Mouse (Mus musculus): ENCODE results near the gene Man1a2.
A peak's percentile ranks its signal among the peaks of the same experiment; 100 is the strongest.

The Man1a2 gene

DNA sequence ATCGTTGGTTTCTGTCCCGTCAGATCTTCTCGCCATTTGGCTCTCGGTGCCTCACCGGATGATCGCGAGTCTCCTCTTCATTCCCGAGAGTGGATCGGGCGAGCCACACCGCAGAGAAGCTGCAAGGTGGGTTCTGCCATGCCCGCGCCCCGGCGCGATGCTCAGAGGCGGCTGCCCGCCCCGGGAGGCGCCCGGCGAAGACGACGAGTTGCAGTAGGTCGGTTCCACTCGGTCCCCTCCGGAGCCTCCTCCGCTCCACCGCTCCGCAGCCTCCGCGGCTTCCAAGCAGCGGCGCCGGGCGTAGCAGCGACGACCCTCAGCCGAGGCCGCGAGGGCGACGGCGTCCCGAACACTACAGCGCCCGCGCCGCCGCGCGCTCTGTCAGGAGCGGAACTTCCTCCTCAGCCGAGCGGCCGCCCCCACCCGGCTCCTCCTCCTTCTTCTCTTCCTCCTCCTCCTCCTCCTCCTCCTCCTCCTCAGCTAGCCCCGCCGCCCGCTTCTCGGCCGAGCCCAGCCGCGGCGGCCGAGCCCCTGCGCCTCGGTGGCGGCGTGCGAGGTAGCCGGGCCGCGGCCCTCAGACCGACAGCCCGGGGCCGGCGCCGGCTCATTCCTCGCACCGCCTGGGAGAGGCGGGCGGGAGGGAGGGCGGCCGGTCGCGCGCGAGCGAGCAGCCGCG is at the start of gene Man1a2:
Gene Man1a2, minus strand, starts transcription at position 417 of the 676 bp plus-strand sequence.
- peak; percentile 74 for DNase-seq (ENCODE audit: low spot score)

DNA sequence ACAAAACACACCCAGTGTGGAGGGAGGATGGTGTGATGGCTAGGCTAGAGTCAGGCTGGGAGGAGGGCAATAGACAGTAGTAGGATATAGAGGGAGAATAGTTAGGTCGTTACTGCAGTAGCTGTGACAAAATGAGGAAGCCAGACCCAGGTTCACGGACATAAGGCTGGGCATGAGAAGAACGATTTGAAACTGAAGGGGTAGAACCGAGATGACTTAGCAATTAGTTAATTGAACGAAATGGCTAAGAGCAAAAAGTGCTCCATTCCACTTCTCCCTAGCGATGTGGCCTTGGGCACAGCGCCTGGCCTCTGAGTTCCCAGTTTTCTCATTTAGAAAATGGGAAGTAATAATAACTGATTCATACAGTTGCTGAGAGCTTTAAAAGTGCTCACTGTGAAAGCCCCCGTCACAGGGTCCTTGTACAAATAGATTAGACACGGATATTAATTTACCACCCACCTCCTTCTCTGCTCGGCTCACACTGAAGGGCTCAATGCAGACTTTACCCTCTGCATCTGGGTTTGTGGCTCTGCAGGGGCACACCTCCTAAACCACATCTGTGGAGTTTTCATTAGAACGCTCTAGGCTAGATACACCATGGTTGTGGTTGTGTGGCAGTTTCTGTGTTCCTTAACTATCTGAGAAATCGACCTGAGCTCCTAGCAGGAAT is 49.3 kb upstream of the Man1a2 start:
- DNase-seq (ENCODE audit: low spot score), result no peak

GRCm38 (mm10) chr3:100731896-100732295 is 46.6 kb upstream of the Man1a2 start:
- no peak for DNase-seq (ENCODE audit: low spot score)

- no peak for DNase-seq (ENCODE audit: low spot score)
Observed at GRCm38 (mm10) chr3:100731347-100731746, 46.0 kb upstream of the Man1a2 start.

DNA sequence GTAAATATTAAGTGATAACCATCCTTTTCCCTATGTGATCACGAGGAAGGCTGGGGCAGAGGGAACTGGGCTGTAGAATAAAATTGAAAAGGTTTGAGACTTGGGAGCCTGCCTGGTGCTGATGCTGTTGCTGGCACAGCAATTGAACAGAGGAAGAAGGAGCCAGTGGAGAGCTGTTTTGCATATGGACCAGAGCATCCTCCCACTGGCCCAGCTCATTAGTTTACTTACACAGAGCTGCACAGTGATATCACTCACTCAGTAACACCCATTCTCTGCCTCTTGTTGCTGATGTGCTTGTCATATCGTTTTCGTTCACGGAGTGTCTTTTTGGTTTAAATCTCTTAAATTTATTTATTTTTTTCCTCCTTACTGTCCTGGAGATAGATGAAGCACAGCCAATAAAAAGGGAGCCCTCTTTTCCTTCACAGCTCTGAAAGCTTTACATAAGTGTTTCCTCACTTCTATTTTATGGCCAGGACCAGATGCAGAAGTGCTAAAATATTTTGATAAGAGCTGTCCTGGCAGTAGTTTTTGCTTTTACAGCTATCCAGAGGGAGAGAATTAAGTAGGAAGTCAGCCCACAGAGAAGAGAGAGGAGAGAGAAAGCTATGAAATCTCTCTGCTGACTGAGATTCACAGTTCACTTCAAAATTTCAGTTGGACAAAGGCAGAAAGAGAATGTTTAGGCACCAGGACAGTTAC is 42.9 kb upstream of the Man1a2 start:
- DNase-seq (ENCODE audit: low spot score), result no peak

DNA sequence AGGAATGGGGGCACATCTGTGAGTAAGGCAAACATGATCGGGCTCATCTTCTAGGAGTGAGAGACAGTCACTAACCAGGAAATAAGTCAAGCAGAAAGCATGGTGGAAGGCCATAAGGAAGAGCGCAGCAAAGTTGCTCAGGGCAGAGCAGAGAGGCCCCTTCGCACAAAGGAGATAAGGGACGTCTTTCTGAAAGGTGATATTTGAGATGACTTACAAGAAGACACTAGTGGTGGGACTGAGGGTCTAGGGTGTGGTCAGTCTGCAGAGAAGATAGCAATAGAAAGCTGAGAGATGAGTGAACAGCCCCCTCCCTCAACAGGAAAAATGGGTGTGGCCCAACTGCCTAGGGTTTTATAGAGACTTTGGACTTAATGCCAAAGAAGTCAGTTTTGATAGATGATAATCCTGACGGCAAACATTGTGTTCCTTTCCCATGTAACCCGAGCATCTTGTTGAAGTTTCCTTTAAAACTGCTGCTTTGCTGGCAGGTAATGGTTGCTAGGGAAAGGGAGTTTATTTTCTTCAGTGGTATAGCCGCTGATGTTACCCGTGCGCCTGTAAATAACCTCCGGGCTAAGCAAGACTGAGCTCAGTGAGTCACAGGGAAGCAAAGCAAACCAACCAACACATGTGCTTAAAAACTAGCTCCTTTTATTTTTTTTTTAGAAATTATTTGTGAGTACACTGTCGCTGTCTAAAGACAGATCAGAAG is 40.8 kb upstream of the Man1a2 start:
- no peak for DNase-seq (ENCODE audit: low spot score)

DNA sequence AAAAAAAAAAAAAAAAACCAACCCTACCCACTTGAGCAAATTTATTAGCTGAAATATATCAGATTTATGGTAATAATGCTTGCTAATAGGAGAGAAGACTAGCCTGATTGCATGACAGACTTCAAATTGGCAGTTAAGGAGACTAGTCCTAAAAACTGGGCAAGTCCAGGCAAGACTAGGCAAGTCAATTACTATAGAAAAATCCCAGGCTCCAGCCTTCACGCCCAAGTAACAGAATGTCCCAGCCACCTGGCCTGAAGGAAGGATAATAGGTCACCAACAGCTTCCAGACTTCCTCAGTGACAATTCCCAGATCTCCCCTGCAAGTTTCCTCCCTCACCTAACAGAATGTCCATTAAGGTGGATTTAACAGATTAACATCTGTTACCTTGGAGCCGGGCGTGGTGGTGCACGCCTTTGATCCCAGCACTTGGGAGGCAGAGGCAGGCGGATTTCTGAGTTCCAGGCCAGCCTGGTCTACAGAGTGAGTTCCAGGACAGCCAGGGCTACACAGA is 35.5 kb upstream of the Man1a2 start:
- DNase-seq (ENCODE audit: low spot score), result no peak

GRCm38 (mm10) chr3:100716241-100716640 is 30.9 kb upstream of the Man1a2 start:
- no peak for DNase-seq (ENCODE audit: low spot score)

DNA sequence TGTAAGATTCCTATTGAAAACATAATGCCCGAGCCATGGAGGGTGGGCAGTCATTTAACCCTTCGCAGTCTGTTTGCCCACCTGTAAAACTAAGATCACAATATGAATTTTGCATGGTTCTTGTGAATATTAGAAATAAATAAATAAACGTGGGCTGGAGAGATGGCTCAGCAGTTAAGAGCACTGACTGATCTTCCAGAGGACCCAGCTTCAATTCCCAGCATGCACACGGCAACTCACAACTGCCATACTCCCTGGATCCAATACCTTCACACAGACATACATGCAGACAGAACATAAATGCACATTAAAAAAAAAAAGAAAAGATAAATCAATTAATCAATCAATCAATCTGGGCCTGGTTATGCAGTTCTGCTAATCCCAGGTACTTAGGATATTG is 30.1 kb upstream of the Man1a2 start:
- DNase-seq (ENCODE audit: low spot score), result no peak

GRCm38 (mm10) chr3:100713142-100714005 is 28.1 kb upstream of the Man1a2 start:
- DNase-seq (ENCODE audit: low spot score), result no peak

DNA sequence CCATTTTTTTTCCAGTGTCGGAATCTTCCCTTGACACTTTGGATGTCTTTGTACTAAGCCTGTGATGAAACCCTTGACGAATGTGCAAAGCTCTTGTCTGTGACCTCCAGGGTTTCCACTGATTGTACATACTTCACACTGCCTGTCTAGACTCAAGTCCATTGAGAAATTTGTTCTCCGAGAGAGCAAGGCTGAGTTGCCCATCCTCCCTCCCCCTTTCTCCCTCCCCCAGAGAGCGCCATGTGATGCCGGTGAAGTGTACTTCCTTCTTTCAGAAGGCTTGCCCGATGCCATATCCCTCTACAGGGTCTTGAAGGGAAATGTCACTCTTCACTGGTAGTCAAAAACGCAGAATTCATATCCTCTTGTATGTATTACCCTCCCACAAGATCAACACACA is 26.8 kb upstream of the Man1a2 start:
- DNase-seq (ENCODE audit: low spot score), result no peak

GRCm38 (mm10) chr3:100711486-100711885 is 26.2 kb upstream of the Man1a2 start:
- DNase-seq (ENCODE audit: low spot score), result no peak

DNA sequence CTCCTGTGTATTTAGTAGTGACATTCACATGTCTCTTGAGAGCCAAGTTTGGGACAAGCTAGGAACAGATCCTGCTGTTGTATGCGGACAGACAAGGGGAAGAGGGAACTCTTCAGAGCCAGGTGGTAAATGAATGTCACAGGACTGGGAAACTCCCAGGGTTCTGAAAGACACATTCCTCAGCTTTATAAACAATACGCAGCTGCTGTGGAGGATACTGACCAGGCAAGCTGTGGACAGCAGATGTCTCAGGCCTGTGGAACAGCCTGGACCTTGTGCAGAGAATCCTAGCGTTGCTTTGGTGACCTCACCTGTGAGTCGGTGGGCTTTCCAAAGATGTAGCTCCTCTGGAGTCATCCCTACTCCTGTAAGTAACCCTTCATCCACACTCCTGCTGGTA is 21.8 kb upstream of the Man1a2 start:
- DNase-seq (ENCODE audit: low spot score), result no peak

DNA sequence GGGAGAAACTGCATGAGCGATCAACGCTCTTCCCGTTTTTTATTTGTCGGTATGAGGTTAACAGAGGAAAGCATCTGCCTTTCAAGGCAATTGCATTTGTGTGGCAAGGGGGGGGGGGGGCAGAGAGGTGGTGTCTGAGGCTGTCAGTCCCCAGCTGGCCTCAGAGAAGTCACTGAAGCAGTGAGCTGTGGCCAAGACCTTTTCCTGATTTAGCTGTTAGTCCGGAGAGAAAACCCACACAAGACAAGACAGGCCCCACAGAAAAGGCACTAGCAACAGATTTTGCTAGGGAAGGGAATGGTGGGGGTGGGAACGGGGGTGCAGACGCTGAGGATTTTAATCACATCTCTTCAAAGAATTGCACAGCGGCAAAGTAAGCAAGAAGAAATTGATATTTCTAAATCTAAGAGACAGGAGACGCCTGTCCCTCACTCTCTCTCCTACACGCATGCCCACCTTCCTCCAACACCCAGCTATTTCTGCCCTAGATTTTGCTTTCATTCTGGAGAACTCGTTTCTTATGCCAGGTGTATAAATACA is 19.9 kb upstream of the Man1a2 start:
- DNase-seq (ENCODE audit: low spot score), result no peak

DNA sequence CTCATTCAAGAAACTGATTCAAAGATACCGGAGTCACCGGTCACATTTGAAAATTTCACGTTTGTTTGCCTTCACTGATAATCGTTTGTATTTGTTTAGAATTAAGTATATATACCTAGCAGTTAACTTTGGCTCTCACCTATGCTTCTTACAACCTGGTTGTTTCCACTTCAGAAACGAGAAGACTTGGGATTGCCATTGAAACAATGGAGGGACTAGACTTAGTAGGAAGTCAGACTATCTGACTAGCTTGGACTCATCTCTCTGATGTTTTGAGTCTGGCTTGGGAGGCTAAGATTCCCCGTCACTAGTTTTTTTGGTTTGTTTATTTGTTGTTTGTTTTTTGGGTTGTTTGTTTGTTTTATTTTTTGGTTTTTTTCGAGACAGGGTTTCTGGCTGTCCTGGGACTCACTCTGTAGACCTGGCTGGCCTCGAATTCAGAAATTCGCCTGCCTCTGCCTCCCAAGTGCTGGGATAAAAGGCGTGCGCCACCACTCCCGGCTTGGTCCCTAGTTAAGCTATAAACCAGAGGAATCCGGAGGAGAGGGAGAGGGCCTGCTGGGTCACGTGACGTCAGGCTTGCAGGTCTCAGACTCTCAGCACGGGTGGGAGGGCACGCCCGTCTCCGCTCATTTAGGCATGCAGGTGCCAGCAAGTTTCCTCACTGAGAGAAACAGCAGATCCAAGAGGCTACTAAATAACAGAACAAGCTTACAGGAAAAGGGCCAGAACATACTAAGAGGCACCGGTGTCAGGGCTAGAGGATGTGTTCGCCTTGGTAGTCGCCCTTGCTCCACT is 18.7 kb upstream of the Man1a2 start:
- no peak for DNase-seq (ENCODE audit: low spot score)

GRCm38 (mm10) chr3:100702875-100703846 is 17.9 kb upstream of the Man1a2 start:
- DNase-seq (ENCODE audit: low spot score), result no peak

GRCm38 (mm10) chr3:100688747-100689146 is 3.4 kb upstream of the Man1a2 start:
- DNase-seq (ENCODE audit: low spot score), result no peak

DNA sequence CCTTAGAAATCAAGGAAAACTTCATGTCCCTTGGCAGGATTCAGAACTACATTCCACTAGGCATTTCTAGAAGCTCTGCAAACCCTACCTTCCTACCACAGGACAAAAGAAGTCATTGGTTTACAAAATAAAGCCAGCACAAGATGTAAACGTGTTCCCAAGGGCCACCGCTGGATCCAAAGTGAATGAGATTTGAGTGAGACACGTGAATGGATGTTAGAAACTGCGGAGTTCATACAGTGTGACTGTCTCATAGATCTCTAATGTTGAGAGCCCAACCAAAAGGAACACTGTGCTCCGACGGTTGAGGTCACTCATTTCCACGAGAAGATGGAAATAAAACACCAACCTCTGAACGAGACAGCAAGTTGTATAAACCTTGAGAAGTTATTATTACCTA is 1.5 kb upstream of the Man1a2 start:
- no peak for DNase-seq (ENCODE audit: low spot score)

- DNase-seq (ENCODE audit: low spot score), result peak; percentile 78
Observed at GRCm38 (mm10) chr3:100685763-100686370, 564 bp upstream of the Man1a2 start.
